Mouse (Mus musculus) olfactory bulb, adult 2 months (tissue): ENCODE measurements around the gene Smoc1. TPM values are rescaled to one million over a fixed set of nuclear protein-coding genes. Genes with fewer than 3 reads are reported as not detected.

Source experiments
- H3K27ac ChIP-seq: fragments of 200-500 bp; 2 replicates; pipeline ENCODE4 v1.5.1; 2012; ENCODE audit warnings: low read depth, low read length; ENCODE audit not compliant: insufficient read depth
- H3K4me1 ChIP-seq: fragments of 200-500 bp; 2 replicates; pipeline ENCODE4 v1.6.1; 2012; ENCODE audit warnings: low read length; ENCODE audit not compliant: control insufficient read depth, insufficient read depth
- H3K4me3 ChIP-seq: fragments of 200-500 bp; 2 replicates; pipeline ENCODE4 v1.5.1; 2012; ENCODE audit warnings: mild to moderate bottlenecking, low read depth, low read length, moderate library complexity; ENCODE audit not compliant: insufficient read depth
- CTCF ChIP-seq: fragments of 200-500 bp; IDR thresholded peaks from 2 replicates; pipeline ENCODE4 v1.5.1; 2012; ENCODE audit warnings: low read depth, mild to moderate bottlenecking, low read length, moderate library complexity; ENCODE audit not compliant: insufficient read depth
- POLR2A ChIP-seq: fragments of 200-500 bp; IDR thresholded peaks from 2 replicates; pipeline ENCODE4 v1.6.1; 2012; ENCODE audit warnings: mild to moderate bottlenecking, low read depth, low read length, moderate library complexity; ENCODE audit not compliant: insufficient read depth
- WGBS: fragments of 180-500 bp; shearing (Covaris S2); methylation state at CpG from one replicate; pipeline ENCODE4 v1.1.7; 2018; 5-methylcytosine and 5-hydroxymethylcytosine counted together
- polyA plus RNA-seq: library from polyadenylated mRNA; stranded (reverse); fragments of >200 nt; gene quantifications from 2 replicates; pipeline ENCODE4 v1.2.4, GENCODE M21; 2012; ENCODE audit warnings: low replicate concordance; ENCODE audit not compliant: missing spikeins, insufficient read depth, insufficient read length

The Smoc1 gene
- polyA plus RNA-seq, 1 experiment: not detected

DNA sequence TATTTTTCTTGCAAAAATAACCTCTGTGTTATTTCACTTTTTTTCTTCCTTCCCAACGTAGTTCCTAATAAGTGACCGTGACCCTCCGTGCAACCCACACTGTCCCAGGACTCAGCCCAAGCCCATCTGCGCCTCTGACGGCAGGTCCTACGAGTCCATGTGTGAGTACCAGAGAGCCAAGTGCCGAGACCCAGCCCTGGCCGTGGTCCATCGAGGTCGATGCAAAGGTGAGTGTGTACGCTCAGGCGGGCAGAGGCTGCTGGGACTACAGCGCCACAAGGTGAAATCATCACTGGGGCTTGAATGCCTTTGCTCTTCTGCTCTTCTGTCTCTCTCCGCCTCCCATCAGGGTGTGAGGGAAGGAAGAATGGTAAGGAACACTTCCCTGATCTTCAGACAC, 77.9 kb downstream of the Smoc1 start:
- TF ChIP-seq POLR2A (no peak), CTCF (no peak)
- no peak overlapping the region for H3K27ac ChIP-seq
- WGBS: 91% methylated on average over 14 of the region's 14 CpGs
- H3K4me1 ChIP-seq: peaks cover 13% of the 10 kb centered on the region
- H3K4me3 ChIP-seq: no peak overlapping the region

DNA sequence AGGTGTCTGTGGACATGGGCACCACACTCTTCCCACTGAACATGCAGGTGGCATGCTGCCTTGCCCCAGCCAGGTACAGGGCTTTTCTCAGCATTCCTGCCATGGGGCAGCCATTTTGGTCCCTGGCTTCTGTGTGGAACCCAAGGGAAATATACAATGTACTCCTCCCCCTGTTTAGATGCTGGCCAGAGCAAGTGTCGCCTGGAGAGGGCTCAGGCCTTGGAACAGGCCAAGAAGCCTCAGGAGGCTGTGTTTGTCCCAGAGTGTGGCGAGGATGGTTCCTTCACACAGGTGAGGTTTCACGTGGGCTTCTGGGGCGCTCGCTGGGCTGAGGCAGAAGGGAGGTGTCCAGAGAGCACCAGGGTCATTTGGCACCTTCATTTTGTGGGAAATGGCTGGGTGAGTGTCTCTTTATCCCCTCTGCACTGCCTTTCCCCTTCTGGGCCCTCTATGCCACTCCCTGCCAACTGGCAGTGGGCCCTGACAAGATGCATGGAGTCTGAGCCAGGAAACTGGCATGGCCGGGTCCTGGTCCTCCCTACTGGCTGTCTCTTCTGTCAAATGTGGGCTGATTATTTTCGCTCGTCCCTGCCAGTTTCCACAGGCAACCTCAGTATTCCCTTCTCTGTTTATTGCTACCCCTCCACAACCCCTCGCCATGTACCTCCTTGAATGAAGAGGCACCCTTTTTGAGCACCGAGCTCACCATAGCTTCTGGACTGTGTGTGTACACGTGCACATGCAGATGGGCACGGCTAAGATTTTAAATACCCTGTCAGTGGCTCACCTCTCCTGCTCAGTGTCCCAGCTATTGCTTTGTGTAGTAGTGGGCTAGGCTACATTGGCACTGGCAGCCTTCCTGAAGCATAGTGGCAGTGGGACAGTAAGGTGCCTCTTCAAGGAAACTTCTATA, 79.4 kb downstream of the Smoc1 start:
- H3K27ac ChIP-seq: no peak overlapping the region

DNA sequence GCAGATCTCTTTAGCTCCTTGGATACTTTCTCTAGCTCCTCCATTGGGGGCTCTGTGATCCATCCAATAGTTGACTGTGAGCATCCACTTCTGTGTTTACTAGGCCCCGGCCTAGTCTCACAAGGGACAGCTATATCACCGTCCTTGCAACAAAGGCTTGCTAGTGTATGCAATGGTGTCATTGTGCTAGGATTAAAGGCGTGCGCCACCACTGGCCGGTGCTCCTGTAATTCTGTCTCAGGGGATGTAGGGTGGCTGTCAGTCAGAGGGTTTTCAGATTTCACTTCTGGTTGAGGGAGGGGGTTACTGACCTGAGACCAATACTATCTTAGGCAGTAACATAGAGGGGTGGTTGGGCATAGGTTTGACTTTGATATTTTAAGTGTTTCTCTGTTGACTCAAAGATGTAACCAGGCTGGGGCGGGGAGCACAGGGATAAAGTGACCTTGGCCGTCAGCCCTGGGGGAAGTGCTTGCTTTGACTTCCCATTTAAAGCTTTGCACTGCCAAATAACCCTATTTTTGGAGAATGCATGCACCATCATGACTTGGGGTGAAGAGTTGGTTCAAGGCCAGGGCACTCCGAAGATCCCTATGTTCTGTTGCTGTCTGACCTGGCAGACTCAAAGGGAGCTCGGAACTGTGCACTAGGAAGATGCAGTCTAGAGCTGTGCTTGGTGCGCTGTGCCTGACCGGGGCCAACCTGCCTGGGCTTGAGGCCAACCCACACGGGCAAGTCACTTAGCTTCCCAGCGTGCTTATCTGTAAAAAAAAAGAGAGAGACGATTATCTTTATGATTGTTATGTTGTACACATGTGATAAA, 80.9 kb downstream of the Smoc1 start:
- Histone ChIP-seq H3K4me1 (peaks cover 13% of the 10 kb centered on the region), H3K27ac (no peak overlapping the region), H3K4me3 (no peak overlapping the region)
- 77% methylated on average over 14 of the region's 14 CpGs for WGBS
- no peak for TF ChIP-seq CTCF
- no peak for TF ChIP-seq POLR2A

More for the DNA sequence above, 79.4 kb downstream of the Smoc1 start:
- 65% methylated on average over 12 of the region's 12 CpGs for WGBS
- Histone ChIP-seq H3K4me1 (peaks cover 13% of the 10 kb centered on the region), H3K4me3 (no peak overlapping the region)
- TF ChIP-seq POLR2A (no peak), CTCF (no peak)

GRCm38 (mm10) chr12:81108600-81109011, 82.0 kb downstream of the Smoc1 start:
- TF ChIP-seq CTCF (no peak), POLR2A (no peak)
- no peak overlapping the region for H3K27ac ChIP-seq
- peaks cover 13% of the 10 kb centered on the region for H3K4me1 ChIP-seq
- H3K4me3 ChIP-seq: no peak overlapping the region
- WGBS: 66% methylated on average over 7 of the region's 7 CpGs

DNA sequence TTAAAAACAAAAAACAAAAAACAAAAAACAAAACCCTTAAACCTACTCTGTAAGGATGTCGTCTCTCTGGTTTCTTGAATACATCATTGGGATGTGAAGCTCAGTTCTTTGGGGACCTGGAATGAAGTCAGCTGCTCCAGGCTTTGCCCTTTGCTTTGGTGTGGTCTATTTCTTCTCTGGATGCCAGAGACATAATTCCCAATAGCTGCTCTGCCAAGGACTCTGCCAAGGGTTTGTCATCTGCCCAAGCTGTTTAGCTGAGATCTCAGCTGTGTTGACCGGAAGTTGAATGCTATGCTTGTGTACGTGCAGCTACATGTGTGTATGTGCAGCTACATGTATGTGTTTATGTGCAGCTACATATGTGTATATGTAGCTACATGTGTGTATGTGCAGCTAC, 83.4 kb downstream of the Smoc1 start:
- 71% methylated on average over 3 of the region's 3 CpGs for WGBS

GRCm38 (mm10) chr12:81112321-81112720, 85.7 kb downstream of the Smoc1 start:
- no peak overlapping the region for H3K4me3 ChIP-seq
- peaks cover 6% of the 10 kb centered on the region for H3K4me1 ChIP-seq
- H3K27ac ChIP-seq: no peak overlapping the region
- TF ChIP-seq POLR2A (no peak), CTCF (no peak)
- WGBS: 94% methylated on average over 4 of the region's 4 CpGs

More for the DNA sequence above, 83.4 kb downstream of the Smoc1 start:
- Histone ChIP-seq H3K4me3 (no peak overlapping the region), H3K27ac (no peak overlapping the region), H3K4me1 (peaks cover 13% of the 10 kb centered on the region)
- TF ChIP-seq CTCF (no peak), POLR2A (no peak)

DNA sequence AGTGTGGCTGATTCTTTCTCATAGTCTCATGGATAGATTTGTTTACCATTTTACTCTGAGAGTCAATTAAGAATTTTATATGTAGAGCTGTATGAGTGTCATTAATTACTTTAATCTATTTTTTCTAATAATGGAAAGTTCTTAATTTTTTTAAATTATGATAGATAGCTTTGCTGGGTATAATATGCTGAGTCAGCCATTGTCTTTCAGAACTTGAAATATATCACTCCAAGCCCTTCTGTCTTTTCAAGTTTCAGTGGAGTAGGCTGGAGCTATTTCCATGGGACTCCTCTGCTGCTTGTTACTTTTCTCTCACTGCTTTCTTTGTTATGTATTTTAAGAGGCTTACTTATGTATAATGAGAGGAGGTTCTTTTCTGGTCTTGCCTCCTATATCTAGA, 93.7 kb downstream of the Smoc1 start:
- TF ChIP-seq POLR2A: no peak
- TF ChIP-seq CTCF: no peak
- Histone ChIP-seq H3K4me3 (no peak overlapping the region), H3K4me1 (no peaks in the 10 kb centered on the region), H3K27ac (no peak overlapping the region)

DNA sequence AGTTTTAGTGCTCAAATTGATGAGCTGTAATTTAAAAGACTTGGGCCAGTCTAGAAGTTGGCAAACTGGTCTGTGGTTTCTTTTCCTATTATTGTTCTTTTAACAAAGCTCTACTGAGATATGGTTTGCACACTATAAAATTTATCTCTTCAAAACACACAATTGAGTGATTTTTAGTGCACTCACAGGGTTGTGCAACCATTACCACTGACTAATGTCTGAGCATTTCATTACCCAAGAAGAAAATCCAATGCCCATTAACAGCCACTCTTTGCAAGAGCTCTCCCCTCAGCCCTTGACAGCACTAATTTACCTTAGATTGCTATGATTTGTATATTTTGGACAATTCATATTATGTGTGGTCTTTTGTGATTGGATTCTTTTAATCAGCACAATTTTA, 97.2 kb downstream of the Smoc1 start:
- Histone ChIP-seq H3K27ac (no peak overlapping the region), H3K4me3 (no peak overlapping the region), H3K4me1 (no peaks in the 10 kb centered on the region)
- no peak for TF ChIP-seq CTCF
- TF ChIP-seq POLR2A: no peak

GRCm38 (mm10) chr12:81126842-81127241, 100.2 kb downstream of the Smoc1 start:
- TF ChIP-seq POLR2A (no peak), CTCF (no peak)
- WGBS: 93% methylated on average over 3 of the region's 3 CpGs
- Histone ChIP-seq H3K4me1 (no peaks in the 10 kb centered on the region), H3K4me3 (no peak overlapping the region), H3K27ac (no peak overlapping the region)
